Mouse (Mus musculus) splenic B cell, adult 2 months (primary cell): Measurements from ENCODE around the gene Gm49450.

Experiments used
- DNase-seq: peaks from one replicate; pipeline ENCODE4 v3.0.0-alpha.2; 2011; ENCODE audit warnings: low read depth, low spot score
- H3K27me3 ChIP-seq: 2 replicates; pipeline ENCODE4 v1.6.1; 2012; ENCODE audit warnings: mild to moderate bottlenecking, low read length, moderate library complexity, mixed read lengths; ENCODE audit not compliant: control insufficient read depth, poor library complexity, insufficient read depth, severe bottlenecking
- H3K36me3 ChIP-seq: 2 replicates; pipeline ENCODE4 v1.6.1; 2012; ENCODE audit warnings: mild to moderate bottlenecking, low read length, moderate library complexity, mixed read lengths; ENCODE audit not compliant: control insufficient read depth, poor library complexity, insufficient read depth, severe bottlenecking

Gm49450 gene

DNA sequence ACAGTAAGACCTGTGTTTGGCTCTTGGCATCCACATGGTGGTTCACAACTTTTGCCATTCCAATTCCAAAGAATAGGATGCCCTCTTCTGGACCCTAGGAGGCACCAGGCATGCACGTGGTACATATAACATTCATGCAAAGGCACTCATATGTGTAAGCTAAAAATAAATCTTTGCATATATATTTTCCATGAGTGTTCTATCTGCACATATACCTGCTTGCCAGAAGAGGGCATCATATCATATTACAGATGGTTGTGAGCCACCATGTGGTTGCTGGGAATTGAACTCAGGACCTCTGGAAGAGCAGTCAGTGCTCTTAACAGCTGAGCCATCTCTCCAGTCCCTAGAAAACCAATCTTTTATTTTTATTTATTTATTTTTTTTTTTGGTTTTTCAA lies 51.8 kb downstream of the Gm49450 start:
- Histone ChIP-seq H3K36me3 (peaks cover 4% of the 10 kb centered on the region; the same call in 1 of the 2 replicates), H3K27me3 (no peaks in the 10 kb centered on the region; the same call in 1 of the 2 replicates)
- no peak for DNase-seq

DNA sequence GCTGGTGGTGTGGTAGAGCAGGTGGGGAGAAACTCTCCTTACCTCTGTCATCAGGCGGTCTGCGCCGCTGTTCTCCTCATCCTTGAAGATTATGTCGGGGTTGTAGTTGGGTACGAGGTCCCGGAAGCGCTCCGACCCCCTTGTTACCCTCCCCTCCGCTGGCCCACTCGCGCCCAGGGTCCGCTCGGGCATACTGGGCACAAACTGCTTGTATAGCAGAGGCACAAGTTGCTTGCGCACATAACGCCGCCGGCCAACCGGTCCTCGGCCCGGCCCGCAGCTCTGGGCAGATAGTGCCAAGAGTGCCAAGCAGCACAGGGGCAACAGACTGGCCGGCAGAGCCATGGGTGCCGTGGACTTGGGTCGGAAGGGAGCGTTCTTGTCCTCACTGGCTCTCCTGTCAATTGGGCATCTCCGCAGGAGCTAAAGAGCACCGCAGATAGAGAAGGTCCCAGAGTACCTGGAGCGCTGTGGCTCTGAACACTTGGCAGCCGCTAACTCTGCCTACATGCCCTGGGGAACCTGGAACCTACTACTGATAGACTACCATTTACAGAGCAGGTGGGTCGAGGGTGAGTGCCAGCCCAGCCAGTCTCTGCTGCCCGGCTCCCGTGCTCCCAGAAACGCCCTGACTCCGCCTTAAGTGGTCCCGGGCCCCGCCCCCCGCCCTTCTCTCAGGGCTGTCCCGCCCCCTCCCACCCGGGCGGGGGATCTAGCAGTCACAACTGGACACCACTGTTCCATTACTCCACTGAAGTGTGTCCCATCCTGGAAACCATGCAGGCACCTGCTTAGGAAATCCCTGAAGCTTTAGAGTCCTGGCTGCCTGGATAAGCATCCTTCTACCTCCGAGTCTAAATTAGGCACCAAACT lies 55.2 kb downstream of the Gm49450 start, which contains the start of gene Dhh:
Dhh (minus strand) TSS at position 613 of the 873 bp plus-strand sequence.
- H3K27me3 ChIP-seq: peaks cover 2% of the 10 kb centered on the region; the same call in 1 of the 2 replicates
- no peak for DNase-seq
- H3K36me3 ChIP-seq: no peaks in the 10 kb centered on the region

DNA sequence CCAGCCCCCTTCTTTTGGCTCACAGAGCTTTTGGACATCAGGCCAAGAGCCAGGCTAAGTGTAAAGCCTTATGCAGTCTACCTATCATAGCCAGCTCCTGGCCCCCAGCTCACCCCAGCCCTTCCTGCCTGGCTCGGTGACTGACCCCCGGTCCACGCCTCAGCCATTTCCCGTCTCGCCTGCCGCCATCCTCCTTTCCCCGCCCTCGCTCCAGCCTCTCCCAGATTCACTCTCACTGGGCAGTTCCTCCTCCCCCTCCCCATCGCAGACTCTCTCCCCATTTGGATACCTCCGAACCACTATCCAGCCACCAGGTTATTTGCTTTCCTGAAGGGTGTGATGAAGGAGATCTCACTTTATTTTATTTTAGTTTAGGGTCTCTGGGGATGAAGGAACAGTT lies 55.9 kb downstream of the Gm49450 start:
- Histone ChIP-seq H3K36me3 (no peaks in the 10 kb centered on the region), H3K27me3 (peaks cover 2% of the 10 kb centered on the region; the same call in 1 of the 2 replicates)
- DNase-seq: no peak

DNA sequence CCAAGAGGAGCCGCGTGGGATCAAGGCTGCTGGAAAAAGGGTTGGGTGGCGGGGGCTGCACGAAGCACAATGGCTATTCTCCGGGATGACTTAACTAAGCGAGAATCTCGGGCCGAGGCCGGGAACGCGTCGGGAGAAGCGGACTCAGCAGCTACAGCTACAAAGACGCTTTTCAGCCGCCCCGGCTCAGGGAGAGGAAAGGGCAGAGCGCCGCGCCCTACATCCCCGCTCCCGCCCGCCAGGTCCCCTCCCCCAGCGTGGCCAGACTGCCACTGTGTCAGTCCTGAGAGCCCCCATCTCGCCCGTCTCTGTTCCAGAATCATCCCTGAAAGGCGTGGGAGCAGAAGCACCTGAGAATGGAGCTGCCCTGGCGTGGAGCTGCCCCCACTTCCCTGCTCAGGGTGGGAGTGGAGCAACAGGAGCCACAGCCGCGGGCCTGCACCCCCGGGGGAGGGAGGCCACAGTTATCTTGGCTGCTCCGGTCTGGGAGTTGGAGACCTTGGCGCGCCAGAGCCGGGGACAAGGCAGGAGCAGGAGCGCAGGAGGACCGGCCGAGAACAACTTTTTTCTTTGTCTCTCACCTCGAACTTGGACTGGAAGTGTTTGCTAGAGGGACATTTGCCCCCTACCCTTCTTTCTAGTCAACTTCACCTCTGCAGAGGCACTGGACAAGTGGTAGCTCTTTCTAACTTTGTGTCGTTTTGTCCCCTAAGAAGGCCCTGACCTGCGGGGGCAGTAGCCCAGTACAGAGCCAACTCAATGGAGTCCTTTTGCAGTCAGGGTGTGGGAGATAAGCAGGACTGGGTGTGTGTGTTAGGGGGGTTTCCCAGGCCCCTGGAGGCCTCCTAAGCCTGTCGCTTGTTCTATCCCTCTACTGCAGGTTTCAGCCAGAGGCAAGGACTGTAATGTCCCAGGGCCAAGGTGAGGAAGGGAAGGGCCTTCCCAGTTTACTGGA lies 57.4 kb downstream of the Gm49450 start:
- no peaks in the 10 kb centered on the region for H3K36me3 ChIP-seq
- no peak for DNase-seq

DNA sequence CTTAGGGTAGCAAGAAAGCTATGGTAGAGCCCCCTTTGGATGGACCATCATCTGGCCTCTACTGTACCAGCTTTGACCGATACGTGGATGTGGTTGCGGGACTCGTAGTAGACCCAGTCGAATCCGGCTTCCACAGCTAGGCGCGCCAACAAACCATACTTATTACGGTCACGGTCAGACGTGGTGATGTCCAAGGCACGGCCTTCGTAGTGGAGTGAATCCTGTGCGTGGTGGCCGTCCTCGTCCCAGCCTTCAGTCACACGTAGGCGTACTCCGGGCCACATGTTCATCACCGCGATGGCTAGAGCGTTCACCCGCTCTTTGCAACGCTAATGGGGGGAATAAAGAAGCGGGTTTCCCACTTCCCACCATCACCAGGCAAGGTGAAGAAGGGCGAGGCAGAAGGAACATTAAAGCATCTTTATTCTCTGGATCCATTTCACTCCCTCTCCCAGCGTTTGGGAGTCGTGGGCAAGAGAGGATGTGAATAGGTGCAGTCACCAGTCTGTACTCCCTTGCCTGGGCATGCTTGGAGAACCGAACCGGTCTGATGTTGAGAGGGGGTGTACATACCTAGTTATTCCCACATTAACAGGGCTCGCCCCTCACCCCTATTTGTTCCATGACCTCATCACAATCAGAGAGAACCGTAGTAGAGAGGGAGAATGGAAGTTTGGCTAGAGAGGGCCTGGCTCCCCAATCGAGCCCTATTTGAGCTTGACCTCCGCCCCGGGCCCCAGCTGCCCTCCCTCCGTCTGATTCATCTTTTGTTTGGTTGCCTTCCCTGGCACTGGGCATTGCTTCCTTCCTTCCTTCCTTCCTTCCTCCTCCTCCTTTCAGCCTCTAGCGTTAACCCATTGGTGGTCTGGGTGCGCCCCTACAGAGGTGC lies 58.4 kb downstream of the Gm49450 start:
- H3K27me3 ChIP-seq: peaks cover 2% of the 10 kb centered on the region; the same call in 1 of the 2 replicates

More for the DNA sequence above, 57.4 kb downstream of the Gm49450 start:
- peaks cover 2% of the 10 kb centered on the region; the same call in 1 of the 2 replicates for H3K27me3 ChIP-seq

DNA sequence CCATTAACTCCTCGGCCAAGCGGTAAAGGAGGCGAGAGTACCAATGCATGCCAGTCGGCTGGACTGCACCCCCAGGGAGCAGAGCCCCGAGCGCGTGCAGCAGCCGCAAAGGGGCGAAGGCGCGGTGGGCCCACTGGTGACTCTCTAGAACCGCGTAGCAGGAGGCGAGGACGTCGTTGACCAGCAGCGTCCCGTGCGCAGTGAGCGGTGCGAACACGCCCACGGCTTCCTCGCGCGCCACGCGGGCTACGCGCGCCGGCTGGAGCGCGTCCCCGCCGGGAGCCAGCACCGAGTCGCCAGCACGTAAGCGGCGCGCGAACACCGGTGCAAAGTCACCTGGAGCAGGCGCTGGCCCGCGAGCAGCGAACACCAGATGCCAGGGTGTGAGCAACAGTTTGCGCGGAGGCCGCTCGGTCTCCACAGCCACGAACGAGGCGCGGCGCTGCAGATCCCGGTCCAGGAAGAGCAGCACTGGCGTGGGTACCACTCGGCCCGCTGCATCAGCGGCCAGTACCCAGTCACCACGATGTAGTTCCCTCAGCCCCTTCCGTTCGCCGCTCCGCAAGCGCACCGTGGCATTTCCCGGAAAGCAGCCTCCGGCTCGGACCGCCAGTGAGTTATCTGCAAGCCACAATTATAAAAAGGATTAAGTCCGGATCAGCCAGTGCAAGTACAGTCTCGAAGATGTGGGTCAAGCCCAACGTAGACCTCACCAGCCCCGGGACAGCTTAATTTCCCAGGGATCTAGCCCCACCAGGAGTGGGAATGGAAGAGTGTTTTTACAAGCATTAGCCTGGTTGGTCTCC lies 59.2 kb downstream of the Gm49450 start, which contains the start of gene Rhebl1:
Rhebl1 (minus strand) TSS at position 601 of the 806 bp plus-strand sequence.
- no peaks in the 10 kb centered on the region for H3K36me3 ChIP-seq
- H3K27me3 ChIP-seq: 0 out of 2 replicates have a peak, but pooled peaks cover 2% of the 10 kb centered on the region
- peak; percentile 38 for DNase-seq

More for the DNA sequence above, 58.4 kb downstream of the Gm49450 start:
- no peaks in the 10 kb centered on the region for H3K36me3 ChIP-seq
- no peak for DNase-seq

DNA sequence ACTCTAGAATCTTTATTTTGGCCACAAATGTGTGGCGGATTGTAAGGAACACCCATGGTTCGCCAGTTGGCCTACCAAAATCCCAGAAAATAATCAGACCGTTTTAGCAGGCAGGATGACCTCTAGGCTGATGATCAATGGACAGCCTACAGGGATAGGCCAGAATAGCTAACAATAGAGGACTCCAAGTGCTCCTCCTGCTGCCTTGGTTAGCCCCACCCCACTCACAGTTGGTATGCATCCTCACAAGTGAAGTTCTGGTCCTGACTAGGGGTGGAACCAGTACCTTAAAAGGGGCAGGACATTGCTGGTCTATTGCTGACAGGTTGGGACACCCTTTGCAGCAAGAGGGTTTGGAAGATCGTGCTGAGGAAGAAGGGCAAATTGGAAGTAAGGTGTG lies 60.3 kb downstream of the Gm49450 start:
- DNase-seq: no peak
- Histone ChIP-seq H3K36me3 (no peaks in the 10 kb centered on the region), H3K27me3 (0 out of 2 replicates have a peak, but pooled peaks cover 2% of the 10 kb centered on the region)

DNA sequence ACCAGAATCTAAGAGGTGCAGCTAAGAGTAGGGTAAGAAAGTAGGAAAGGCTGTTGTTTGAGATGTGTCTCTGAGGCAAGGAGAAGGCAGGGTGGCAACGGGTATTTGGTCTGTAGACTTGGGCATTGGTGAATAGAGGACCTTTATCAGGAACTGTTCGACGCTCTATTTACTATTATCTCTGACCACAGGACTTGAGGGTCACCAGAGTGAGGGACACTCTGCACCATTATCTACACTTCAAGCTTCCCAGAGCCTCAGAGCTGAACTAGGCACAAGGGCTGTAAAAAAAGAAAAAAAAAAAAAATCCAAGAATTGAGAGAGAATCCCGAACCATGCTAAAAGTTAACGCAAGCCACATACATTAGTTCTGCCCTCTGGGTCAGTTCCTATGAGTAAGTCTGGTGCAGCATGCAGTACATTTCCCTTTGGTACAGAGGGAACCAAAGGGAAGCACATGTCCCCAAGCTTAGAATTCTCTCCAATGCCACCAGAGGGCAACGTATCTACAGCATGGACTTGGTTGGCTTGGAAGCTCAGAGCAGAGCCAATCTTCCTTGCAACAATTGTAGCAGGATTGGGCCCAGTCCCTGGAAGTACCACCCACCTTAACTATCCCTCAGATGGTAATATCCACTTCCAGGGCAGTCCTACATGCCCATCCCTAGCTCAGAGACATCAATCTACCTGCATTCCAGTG lies 61.3 kb downstream of the Gm49450 start:
- H3K36me3 ChIP-seq: no peaks in the 10 kb centered on the region
- DNase-seq: peak; percentile 81
- H3K27me3 ChIP-seq: 0 out of 2 replicates have a peak, but pooled peaks cover 2% of the 10 kb centered on the region

DNA sequence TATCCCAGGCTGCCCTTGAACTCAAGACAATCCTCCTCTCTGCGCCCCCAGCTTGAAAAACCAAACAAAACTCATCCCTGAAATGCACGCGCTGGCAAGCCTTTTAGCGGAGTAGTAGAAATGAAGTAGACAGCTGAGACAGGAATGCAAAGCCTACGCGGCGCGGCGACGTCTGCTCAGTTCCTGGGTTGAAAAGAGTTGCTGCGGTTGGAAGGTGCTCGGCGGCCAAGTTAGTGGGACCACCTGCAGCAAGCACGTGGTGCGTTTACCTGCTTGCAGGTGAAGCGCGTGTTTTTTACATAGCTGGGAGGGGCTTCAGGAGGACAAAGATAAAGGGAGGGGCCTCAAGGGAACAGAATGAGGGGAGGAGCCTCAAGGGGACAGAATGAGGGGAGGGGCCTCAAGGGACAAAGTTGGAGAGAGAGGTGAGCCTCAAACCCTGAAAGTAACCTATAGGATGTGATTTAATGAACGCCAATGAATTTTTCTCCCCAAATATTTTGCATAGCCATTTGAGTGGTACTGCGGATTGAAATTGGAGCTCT lies 62.1 kb downstream of the Gm49450 start:
- Histone ChIP-seq H3K27me3 (0 out of 2 replicates have a peak, but pooled peaks cover 2% of the 10 kb centered on the region), H3K36me3 (no peaks in the 10 kb centered on the region)
- no peak for DNase-seq

DNA sequence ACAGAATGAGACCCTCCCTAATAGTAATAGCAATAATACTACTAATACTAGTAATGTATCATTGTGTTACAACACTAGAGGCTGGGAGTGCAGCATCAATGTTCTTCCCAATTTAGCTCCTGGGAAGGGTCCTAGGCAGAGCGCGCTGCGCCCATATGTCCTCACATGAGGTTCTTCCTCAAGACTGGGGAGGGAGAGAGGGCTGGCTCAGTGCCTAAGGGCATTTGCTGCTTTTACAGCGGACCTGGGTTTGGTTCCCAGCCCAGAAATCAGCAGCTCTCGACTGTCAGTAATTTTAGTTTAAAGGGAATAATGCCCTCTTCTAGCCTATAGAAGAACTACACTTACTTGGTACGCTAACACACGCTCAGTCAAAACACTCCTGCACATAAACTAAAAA lies 65.8 kb downstream of the Gm49450 start:
- no peak for DNase-seq
- no peaks in the 10 kb centered on the region for H3K36me3 ChIP-seq
- H3K27me3 ChIP-seq: no peaks in the 10 kb centered on the region

DNA sequence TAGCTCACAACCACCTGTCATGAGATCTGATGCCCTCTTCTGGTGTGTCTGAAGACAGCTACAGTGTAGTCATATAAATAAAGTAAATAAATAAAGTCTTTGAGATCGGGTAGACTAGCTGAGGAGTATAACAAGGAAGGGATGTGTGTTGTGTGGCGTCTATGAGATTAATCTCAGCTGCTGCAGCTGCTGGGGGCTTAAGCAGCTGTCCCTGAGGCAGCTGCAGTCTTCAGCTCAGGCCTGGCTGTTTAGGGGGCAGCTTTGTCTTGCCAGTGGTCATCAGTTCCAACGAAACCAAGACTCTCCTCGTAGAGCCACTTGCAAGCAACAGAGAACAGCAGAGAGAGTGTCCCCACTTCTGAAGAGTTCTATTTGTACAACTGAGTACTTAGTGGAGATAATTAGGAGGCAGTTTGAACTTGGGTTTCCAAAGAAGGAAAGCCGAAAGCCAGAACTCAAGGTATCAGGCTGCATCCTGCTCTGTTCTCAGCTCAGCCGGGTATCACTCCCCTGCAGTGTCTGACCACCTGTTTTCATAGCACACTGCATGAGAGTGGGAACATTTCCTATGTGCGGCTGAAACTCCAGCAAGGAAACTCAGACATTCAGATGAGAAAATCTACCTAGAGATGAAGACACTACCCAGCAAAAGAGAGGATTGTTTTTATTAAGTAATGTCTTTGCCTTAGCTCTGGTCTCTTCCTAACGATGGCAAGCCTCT lies 66.5 kb downstream of the Gm49450 start:
- Histone ChIP-seq H3K27me3 (no peaks in the 10 kb centered on the region; the same call in 1 of the 2 replicates), H3K36me3 (no peaks in the 10 kb centered on the region)
- no peak for DNase-seq

DNA sequence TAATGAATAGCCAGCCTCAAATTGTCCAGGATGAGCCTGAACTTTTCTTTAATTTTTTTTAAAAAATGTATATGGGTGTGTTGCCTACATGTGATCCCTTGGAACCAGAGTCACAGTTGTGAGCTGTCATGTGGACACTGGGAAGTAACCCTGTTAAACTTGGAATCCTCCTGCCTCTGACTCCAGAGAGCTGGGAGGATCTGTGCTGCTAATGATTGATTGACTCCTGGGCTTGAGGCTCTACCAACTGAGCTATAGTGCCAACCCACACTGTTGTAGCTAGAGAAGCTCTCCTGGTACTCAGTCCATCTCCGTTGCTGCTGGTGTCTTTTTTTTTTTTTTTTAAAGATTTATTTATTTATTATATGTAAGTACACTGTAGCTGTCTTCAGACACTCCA lies 69.2 kb downstream of the Gm49450 start:
- no peaks in the 10 kb centered on the region for H3K36me3 ChIP-seq
- H3K27me3 ChIP-seq: no peaks in the 10 kb centered on the region; the same call in 1 of the 2 replicates
- DNase-seq: no peak
